Mouse (Mus musculus): ENCODE results near the gene Atg5. TPM values are rescaled to one million over a fixed set of nuclear protein-coding genes. Genes with fewer than 3 reads are reported as not detected.
"Not testable (repeated sequence)": the region's sequence is repeated elsewhere in the genome, so short reads cannot be mapped to it uniquely, and the experiment has no call there.

The Atg5 gene
- polyA plus RNA-seq (2011; ENCODE audit: insufficient read depth, insufficient read length, low read depth, missing spikeins) = 27.9 and 28.7 TPM in 2 replicates

- Histone ChIP-seq H3K4me3 (ENCODE audit: low read depth, low read length) (peak within 1 kb of the TSS; percentile 89), H3K27ac (ENCODE audit: insufficient read depth, low read length) (peak within 1 kb of the TSS; percentile 42; the same call in 1 of the 2 replicates), H3K4me1 (ENCODE audit: control insufficient read depth, insufficient read depth, low read length) (no peaks in the 10 kb centered on the region), H3K36me3 (ENCODE audit: control insufficient read depth, insufficient read depth, low read length, poor library complexity, severe bottlenecking) (0 out of 2 replicates have a peak, but pooled peaks cover 2% of the 10 kb centered on the region), H3K9ac (ENCODE audit: low read depth, poor library complexity, severe bottlenecking) (peak within 1 kb of the TSS; percentile 90), H3K27me3 (ENCODE audit: control insufficient read depth, insufficient read depth, low read length, poor library complexity, severe bottlenecking) (no peaks in the 10 kb centered on the region), H3K9me3 (replicated peaks; ENCODE audit: control insufficient read depth, insufficient read depth, low read length, poor library complexity, severe bottlenecking) (no peaks in the 10 kb centered on the region)
- TF ChIP-seq POLR2A (IDR thresholded peaks at IDR 0.05; ENCODE audit: insufficient read depth, low read length) (peak; percentile 13), CTCF (IDR thresholded peaks at IDR 0.05; ENCODE audit: low read depth, low read length) (no peak), EP300 (IDR thresholded peaks at IDR 0.05; ENCODE audit: insufficient read depth, low read depth, low read length) (peak; percentile 66; the same call in 1 of the 2 replicates)
Measured at GRCm38 (mm10) chr10:44268145-44268860, at the start of gene Atg5. Gene Atg5, plus strand, starts transcription at chr10:44268358.

- not testable (repeated sequence) for H3K9ac ChIP-seq (ENCODE audit: low read depth, poor library complexity, severe bottlenecking); H3K4me1 ChIP-seq (ENCODE audit: control insufficient read depth, insufficient read depth, low read length); H3K27me3 ChIP-seq (ENCODE audit: control insufficient read depth, insufficient read depth, low read length, poor library complexity, severe bottlenecking); H3K27ac ChIP-seq (ENCODE audit: insufficient read depth, low read length); H3K36me3 ChIP-seq (ENCODE audit: control insufficient read depth, insufficient read depth, low read length, poor library complexity, severe bottlenecking); H3K9me3 ChIP-seq (replicated peaks; ENCODE audit: control insufficient read depth, insufficient read depth, low read length, poor library complexity, severe bottlenecking); H3K4me3 ChIP-seq (ENCODE audit: low read depth, low read length)
- peak; percentile 24 for TF ChIP-seq CTCF (IDR thresholded peaks at IDR 0.05; ENCODE audit: low read depth, low read length)
Measured at GRCm38 (mm10) chr10:44219073-44219472, 49.1 kb upstream of the Atg5 start.

DNA sequence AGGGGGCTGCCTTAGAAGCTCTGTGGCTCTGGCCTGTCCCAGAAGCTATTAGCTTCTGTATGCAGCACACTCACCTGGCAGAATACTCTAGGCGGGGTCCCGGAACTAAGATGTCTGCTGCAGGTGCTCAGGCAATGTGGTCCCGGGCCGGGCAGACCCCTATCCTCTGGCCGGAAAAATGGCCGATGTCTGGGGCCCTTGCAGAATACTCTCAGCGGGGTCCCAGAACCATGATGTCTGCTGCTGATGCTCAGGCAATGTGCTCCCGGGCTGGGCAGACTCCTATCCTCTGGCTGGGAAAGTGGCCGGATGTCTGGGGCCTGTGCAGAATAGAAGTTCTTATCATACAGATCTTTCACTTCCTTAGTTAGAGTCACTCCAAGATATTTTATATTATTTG lies 43.8 kb upstream of the Atg5 start:
- Histone ChIP-seq H3K9me3 (replicated peaks; ENCODE audit: control insufficient read depth, insufficient read depth, low read length, poor library complexity, severe bottlenecking) (0 out of 2 replicates have a peak, but pooled peaks cover 2% of the 10 kb centered on the region), H3K4me1 (ENCODE audit: control insufficient read depth, insufficient read depth, low read length) (no peaks in the 10 kb centered on the region), H3K27me3 (ENCODE audit: control insufficient read depth, insufficient read depth, low read length, poor library complexity, severe bottlenecking) (no peaks in the 10 kb centered on the region), H3K4me3 (ENCODE audit: low read depth, low read length) (no peak overlapping the region; the same call in 1 of the 2 replicates), H3K27ac (ENCODE audit: insufficient read depth, low read length) (no peak overlapping the region), H3K36me3 (ENCODE audit: control insufficient read depth, insufficient read depth, low read length, poor library complexity, severe bottlenecking) (no peaks in the 10 kb centered on the region), H3K9ac (ENCODE audit: low read depth, poor library complexity, severe bottlenecking) (no peak overlapping the region)
- TF ChIP-seq CTCF (IDR thresholded peaks at IDR 0.05; ENCODE audit: low read depth, low read length) (no peak), POLR2A (IDR thresholded peaks at IDR 0.05; ENCODE audit: insufficient read depth, low read length) (no peak), EP300 (IDR thresholded peaks at IDR 0.05; ENCODE audit: insufficient read depth, low read depth, low read length) (no peak)

- not testable (repeated sequence) for H3K27me3 ChIP-seq (ENCODE audit: control insufficient read depth, insufficient read depth, low read length, poor library complexity, severe bottlenecking); H3K36me3 ChIP-seq (ENCODE audit: control insufficient read depth, insufficient read depth, low read length, poor library complexity, severe bottlenecking); H3K9ac ChIP-seq (ENCODE audit: low read depth, poor library complexity, severe bottlenecking); H3K4me1 ChIP-seq (ENCODE audit: control insufficient read depth, insufficient read depth, low read length); H3K9me3 ChIP-seq (replicated peaks; ENCODE audit: control insufficient read depth, insufficient read depth, low read length, poor library complexity, severe bottlenecking); H3K4me3 ChIP-seq (ENCODE audit: low read depth, low read length); H3K27ac ChIP-seq (ENCODE audit: insufficient read depth, low read length)
Measured at GRCm38 (mm10) chr10:44233351-44233750, 34.8 kb upstream of the Atg5 start.

- H3K9ac ChIP-seq (ENCODE audit: low read depth, poor library complexity, severe bottlenecking); H3K4me1 ChIP-seq (ENCODE audit: control insufficient read depth, insufficient read depth, low read length); H3K27ac ChIP-seq (ENCODE audit: insufficient read depth, low read length); H3K36me3 ChIP-seq (ENCODE audit: control insufficient read depth, insufficient read depth, low read length, poor library complexity, severe bottlenecking); H3K27me3 ChIP-seq (ENCODE audit: control insufficient read depth, insufficient read depth, low read length, poor library complexity, severe bottlenecking); H3K9me3 ChIP-seq (replicated peaks; ENCODE audit: control insufficient read depth, insufficient read depth, low read length, poor library complexity, severe bottlenecking); H3K4me3 ChIP-seq (ENCODE audit: low read depth, low read length): not testable (repeated sequence)
Measured at GRCm38 (mm10) chr10:44235298-44235697, 32.9 kb upstream of the Atg5 start.

GRCm38 (mm10) chr10:44256624-44257023 lies 11.5 kb upstream of the Atg5 start:
- no peaks in the 10 kb centered on the region for H3K9me3 ChIP-seq (replicated peaks; ENCODE audit: control insufficient read depth, insufficient read depth, low read length, poor library complexity, severe bottlenecking)
- H3K4me1 ChIP-seq (ENCODE audit: control insufficient read depth, insufficient read depth, low read length) = no peaks in the 10 kb centered on the region
- H3K27me3 ChIP-seq (ENCODE audit: control insufficient read depth, insufficient read depth, low read length, poor library complexity, severe bottlenecking) = no peaks in the 10 kb centered on the region
- H3K27ac ChIP-seq (ENCODE audit: insufficient read depth, low read length) = no peak overlapping the region
- H3K9ac ChIP-seq (ENCODE audit: low read depth, poor library complexity, severe bottlenecking) = no peak overlapping the region
- TF ChIP-seq CTCF (IDR thresholded peaks at IDR 0.05; ENCODE audit: low read depth, low read length) (peak; percentile 3), POLR2A (IDR thresholded peaks at IDR 0.05; ENCODE audit: insufficient read depth, low read length) (no peak)
- H3K4me3 ChIP-seq (ENCODE audit: low read depth, low read length) = no peak overlapping the region
- no peaks in the 10 kb centered on the region for H3K36me3 ChIP-seq (ENCODE audit: control insufficient read depth, insufficient read depth, low read length, poor library complexity, severe bottlenecking)

Data from ES-Bruce4 (cell line).